Mouse (Mus musculus) heart, postnatal 36 days (tissue): ENCODE measurements around the gene Mgme1. TPM values are rescaled to one million over a fixed set of nuclear protein-coding genes. Genes with fewer than 3 reads are reported as not detected.

Source experiments
- DNase-seq, 2 experiments: peaks; one replicate each; pipeline ENCODE4 v3.0.0; 2021 to 2022
- intact Hi-C: fragments of 180-260 bp; cut with DNase I; formaldehyde crosslinking; loops from one replicate; pipeline ENCODE4 v1.15.1; 2025
- total RNA-seq, 2 experiments: library from RNA; stranded (reverse); gene quantifications; 2 replicates each; pipeline ENCODE4 v1.2.3; 2021

Mgme1 gene
- 10 to 100 TPM; 12.4 to 14.4 TPM for total RNA-seq

DNA sequence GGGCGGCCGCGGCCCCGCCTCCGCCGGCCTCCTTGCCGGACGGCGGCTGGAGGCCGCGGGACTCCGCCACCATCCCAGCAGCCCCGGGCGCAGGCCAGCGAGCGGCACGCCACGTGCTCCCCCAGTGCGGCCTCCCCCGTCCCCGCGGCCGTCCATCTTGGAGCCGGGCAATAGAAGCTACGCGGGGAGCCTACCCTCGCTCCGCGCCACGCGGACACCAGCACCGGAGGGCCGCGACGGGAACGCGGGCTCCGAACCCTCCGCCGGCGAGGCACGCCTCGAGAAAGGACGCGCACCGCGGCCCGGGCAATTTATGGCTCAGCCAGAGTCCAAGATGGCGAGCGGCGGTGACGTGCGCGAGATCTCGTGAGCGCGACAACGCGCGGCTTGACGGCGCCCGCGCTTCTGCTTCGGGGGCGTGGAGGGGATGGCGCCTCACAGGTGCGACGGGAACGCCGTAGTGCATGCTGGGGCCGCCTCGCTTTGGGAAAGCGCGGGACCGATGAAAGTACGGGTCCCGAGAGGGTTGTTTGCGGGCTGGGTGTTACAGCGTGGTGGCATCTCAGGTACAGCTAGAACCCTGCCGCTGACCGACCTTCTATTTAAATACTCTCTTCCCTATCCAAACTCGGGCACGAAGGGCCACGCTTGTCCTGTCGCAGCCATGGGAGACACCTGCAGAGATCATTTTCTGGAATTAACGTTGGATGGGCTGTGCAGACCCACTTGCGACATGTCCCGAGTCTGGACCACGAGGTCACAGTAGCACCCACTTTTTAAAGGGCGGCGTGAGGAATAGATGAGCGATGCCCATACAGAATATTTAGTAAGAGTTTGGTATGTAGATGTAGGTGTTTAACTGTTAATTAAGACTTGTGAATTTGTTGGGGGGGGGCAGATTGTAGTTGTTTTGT, at the start of gene Mgme1, which contains the start of gene Snx5:
Gene Mgme1 (plus strand): TSS at position 157 of the 914 bp plus-strand sequence.
Gene Snx5 (minus strand): TSS at position 400 of the 914 bp plus-strand sequence.
- intact Hi-C loops: loop anchor here (5.0 kb wide), 3 partner anchors 258 to 408 kb away; partner anchors contain the start of genes Bfsp1 and Rrbp1

DNA sequence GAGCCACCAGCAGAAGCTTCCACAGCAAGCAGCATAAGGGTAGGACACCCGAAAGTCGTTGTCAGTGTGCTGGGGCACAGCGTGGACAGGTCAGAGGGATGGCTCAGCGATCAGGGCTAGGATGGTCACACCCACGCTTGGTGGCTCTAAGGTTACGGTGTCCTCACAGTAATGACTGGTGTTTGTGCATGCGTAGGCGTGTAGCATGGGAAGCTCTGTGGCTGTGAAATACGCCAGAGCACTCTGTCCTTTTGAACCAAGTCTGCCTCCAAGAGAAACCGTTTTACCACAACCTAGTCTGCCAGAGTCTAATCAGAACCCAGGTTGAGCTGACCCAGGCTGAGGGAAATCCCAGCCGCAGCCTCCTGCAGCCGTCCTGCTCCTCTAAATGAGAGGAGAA, 46.1 kb upstream of the Mgme1 start:
- DNase-seq: no peak
- intact Hi-C loops: no loop called here

More for the DNA sequence above, at the start of gene Mgme1, which contains the start of gene Snx5:
- DNase-seq: peak; percentile 86 to 95

DNA sequence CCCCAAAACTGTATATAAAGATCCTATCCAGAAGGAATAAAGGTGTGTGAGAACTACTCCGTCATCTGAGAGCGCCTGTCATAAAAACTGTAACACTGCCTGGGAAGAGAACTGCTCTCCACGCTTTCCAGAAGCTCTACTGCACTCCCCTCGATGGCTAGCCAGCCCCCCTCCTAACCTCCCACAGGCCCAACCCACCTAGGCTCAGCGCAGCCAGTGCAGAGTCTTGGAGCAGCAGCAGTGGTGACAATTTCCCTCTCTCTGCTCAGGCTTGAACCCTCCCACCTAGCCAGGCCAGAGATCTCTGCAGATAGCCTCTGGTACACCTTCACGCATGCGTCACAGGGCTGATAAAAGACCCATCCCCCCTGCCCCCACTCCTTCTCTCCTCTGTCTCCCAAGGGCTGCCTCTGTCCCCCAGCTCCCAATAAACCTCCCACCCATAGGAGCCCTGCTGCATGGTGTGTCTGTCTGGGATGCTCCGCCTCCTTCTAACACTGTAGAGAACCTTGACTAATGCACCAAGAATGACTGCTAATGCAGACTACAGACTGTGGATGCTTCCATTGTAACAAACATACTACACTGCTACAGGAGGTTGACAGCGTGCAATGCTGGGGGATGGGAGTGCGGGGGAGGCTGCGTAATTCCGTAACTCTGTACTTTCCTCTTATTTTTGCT, 43.4 kb upstream of the Mgme1 start:
- intact Hi-C loops: no loop called here
- DNase-seq: no peak

DNA sequence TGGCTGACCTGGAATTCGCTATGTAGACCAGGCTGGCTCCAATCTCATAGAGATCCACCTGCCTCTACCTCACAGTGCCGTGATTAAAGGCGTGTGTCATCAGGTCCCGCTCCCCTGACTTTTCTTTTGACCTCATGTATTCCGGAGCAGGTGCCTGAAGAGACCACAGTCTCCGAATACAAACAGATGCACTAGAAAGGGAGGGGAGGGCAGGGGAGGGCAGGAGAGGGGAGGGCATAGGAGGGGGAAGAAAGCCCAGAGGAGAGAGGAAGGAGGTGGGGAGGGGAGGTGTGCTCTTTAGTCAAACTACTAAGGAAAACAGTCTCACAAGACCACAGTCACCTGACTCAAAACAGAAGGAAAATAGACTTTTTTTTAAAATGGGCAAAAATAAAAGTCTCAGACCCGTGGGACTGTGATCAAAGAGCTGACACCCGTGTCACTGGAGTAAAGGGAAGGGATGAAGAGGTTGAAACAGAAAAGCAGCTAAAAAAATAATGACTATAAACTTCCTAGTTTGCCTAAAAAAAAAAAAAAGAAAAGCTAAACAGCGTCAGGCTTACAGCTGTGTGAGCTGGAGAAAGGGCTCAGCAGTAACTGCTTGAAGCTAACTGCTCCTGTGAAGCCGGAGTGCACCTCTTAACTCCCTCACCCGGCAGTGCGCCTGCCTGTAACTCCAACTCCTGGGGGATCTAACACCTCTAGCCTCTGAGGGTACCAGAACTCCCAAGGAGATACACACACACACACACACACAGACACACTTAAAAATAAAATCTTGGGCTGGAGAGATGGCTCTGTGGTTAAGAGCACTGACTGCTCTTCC, 41.7 kb upstream of the Mgme1 start:
- DNase-seq: no peak
- intact Hi-C loops: no loop called here

DNA sequence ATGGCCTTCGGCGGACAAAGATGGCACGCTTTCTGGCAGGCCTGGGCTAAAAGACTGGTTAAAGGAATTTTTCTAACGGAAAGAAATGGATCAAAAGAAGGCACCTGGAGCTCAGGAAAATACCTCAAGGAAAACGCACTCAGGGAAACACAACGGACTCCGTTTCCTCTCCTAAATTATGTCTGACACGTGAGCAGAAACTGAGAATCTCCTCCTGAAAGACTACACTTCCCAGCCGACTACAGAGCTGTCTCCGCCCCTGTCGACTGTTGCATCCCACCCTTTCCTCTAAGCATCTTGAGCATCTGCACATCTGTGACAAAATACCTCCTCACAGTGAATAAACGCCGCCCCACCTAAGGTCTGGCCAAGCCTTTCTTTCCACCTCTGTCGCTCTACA, 40.8 kb upstream of the Mgme1 start:
- intact Hi-C loops: no loop called here
- DNase-seq: no peak

DNA sequence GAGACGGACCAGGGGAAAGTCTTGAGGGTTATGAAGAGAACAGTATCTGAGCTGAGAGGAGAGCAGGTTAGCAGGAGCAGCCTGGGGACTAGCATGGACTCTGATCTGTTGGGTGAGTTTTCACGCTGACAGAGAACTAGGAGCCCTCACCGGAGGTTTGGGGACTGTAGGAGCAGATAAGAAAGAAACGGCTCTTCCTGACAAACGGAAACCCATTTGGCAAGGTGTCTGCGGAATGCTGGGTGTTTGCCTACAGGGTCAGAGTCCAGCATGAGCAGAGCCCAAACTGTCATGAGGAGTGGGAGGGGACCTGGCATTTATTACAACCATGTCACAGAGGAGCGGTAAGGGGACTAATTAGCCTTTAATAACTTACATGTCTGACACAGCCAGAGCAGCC, 40.0 kb upstream of the Mgme1 start:
- peak in 1 of 2 experiments; percentile 39 for DNase-seq
- intact Hi-C loops: no loop called here

DNA sequence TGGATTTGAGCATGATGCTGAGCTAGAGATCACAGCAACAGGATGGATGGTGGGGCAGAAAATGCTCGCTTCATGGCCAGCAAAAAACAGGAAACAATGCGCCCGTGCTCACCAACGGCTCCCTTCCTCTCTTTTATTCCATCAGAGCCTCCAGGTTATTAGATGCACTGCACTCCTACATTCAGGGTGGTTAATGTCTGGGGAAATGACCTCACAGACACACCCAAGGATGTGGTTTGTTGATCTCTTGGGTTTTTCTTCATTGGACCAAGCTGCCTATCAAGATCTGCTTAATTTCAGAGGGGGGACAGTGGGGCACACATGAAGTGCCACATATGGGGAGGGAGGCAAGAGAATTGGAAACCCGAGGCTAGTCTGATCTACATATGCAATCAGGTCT, 39.3 kb upstream of the Mgme1 start:
- DNase-seq: no peak
- intact Hi-C loops: no loop called here

DNA sequence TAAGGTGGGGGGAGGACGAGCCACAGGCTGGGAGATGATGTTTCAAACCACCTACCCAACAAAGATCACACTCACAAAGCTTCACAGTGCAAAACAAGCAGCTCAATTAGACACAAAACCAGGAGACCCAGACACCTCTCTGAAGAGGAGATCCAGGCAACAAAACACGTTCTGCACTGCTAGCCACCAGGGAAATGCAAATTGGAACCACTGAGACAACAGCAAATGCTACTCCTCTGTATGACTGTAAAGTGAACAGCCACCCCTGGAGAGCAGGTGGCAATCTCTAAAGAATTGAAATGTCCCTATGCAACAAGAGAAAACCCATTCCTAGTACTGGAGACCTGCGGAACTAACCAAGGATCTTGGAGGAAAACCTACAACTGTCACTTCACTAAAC, 36.9 kb upstream of the Mgme1 start:
- DNase-seq: no peak
- intact Hi-C loops: no loop called here

DNA sequence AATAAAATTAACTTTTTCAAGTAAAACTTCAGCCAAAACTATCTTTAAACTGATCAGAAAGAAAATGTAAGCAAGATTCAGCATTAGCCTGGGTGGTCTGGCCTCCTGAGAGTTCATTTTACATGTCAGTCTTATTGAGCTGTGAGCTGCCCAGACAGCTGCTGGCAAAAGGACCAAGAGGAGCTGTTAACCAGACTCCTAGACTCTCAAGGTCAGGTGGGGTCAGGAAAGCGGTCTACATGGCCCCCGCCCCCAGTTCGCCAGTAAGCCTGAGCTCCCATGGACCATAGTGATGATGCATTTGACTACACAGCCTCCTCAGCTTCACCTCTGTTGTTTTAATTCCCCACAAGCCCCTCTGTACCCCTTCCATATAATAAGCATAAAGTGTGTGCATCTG, 34.7 kb upstream of the Mgme1 start:
- intact Hi-C loops: no loop called here
- DNase-seq: no peak

DNA sequence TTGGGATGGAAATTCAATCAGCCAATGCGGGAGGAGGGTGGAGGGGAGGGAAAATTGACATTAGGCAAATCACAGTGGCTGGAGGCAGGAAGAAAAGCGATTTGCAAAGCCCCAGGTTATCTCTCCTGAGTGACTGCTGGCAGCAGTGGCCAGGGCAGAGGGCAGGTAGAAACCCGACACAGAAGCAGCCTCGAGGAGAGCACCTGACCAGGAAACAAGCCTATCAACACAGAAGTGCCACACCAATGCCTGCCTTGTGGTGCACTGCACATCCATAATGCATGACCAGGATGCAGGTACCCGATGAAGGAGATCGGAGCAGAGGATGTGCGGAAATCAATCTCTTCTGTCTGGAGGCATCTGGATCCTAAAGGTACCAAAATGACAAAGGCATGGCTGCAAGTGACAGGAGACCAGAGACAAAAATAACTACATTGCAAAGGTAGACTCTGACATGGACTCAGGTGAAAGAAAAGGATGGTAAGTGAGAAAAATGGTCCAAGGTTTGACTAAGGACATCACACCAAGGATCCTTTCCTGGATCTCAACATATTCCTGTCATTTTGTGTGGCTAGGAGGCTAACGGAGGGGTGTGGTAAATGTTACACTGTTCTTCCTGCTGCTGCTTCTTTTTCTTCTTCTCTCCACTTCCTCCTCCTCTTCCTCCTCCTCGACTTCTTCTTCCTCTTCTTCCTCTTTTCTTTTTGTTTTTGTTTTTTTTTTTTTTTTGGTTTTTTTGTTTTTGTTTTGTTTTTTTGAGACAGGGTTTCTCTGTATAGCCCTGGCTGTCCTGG, 33.5 kb upstream of the Mgme1 start:
- DNase-seq: no peak
- intact Hi-C loops: no loop called here

DNA sequence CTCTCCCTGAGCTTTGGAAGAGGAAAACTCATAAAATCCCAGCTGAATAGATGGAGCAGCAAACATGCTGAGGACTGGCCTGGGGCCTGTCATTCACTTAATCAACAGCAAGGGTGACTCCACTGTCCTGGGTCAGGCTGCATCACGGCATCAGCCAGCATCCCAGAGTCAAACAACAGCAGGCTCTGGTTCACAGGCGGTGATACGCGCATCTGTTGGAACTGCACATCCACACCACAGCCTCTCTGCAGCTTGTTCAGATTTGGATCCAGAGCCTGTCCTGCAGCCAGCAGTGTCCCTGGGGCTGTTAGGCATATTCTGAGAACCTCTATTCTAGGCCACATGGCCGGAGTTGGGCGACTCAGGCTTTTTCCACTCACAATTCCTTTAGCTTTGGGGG, 32.1 kb upstream of the Mgme1 start:
- intact Hi-C loops: no loop called here

DNA sequence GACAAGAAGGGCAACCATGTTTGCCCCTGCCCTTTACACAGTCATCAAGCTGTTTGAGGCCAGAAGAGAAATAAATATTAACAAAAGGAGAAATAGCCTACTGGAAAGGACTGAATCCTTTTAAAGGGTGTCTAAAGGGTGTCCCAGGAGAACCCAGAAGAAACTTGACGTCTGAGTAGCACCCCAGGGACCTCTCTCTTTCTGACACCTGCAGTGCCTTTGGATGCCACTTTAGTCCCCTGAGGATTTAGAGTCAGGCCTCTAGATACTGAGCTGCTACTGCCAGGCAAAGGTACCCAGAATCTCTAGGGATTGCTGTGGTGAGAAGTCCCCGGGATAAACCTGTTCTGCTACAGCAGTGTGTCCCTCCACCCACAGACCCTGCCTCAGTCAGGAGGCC, 31.1 kb upstream of the Mgme1 start:
- DNase-seq: no peak
- intact Hi-C loops: no loop called here

More for the DNA sequence above, 32.1 kb upstream of the Mgme1 start:
- DNase-seq: peak; percentile 70 to 71

DNA sequence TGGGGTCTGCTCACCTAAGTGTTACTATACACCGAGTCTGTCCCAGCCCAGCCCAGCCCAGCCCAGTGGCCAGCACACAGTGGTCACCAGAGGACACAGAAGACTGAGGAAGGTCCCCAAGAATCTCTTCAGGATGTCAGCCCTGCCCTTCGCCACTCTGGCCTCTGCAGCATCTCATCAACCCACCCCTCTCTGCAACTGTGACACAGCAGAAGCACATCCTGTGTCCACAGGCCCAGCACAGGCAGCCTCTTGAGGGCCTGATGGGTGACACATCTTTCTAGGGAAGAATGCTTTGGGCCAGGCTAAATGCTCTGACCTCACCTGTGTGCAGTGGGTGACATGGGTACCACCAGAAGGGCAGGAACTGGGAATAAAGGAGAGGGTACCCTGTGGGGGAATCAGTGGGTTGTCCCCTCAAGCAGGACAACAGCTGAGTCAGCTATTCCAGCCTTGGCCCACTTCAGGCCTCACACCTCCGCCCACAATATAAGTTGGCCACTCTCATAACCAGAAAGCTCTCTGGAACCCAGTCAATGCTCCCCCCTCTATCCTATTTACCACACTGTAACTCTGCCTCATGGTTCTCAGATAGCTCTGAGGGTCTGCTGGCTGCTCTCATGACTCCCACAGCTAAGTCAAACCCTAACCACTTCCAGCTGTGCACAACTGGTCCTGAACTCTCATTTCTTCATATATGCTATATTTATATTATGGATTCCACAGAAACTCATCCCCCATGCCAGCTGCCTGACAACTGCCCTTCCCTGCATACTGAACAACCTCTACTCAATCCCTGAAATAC, 30.2 kb upstream of the Mgme1 start:
- DNase-seq: no peak
- intact Hi-C loops: loop anchor here (5.0 kb wide), 1 partner anchor 487 kb away; no protein-coding TSS in a partner anchor

DNA sequence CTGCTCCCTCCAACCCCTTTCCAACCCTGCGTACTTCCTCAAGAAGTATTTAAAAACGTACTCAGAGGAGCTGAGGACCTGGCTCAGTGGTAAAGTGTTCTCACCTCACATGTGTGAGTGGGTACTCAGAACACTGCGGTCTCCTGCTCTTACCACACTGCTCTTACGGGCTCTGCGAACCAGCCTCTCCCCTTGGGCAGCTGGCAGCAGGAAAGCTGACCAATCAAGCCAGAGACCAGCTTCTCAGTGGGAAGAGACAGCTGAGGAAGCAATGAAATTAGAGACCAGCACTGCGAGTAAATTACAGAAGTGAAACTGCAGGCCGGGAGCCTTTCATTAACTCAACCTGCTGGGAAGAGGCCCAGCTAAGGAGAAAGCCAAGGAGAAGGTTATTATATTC, 25.0 kb upstream of the Mgme1 start:
- DNase-seq: peak in 1 of 2 experiments; percentile 28
- intact Hi-C loops: no loop called here

DNA sequence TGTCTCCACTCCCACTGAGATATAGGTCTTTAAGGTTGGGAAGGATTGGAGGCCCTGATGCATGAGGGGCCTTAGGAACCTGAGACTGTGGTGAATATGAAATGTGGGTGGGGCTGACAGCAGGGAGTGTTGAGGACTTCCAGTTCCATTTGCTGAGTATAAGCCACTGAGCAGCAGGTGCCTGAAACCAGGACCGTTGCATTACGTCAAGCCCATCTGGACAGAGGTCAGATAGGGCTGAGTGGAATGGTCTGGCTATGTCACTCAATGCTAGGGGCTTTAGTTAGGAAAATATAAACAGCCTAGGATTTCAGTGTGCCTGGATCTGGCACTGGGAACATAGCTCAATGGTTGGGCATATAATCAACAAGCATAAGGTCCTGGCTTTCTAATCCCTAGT, 24.2 kb upstream of the Mgme1 start:
- intact Hi-C loops: no loop called here
- DNase-seq: no peak

DNA sequence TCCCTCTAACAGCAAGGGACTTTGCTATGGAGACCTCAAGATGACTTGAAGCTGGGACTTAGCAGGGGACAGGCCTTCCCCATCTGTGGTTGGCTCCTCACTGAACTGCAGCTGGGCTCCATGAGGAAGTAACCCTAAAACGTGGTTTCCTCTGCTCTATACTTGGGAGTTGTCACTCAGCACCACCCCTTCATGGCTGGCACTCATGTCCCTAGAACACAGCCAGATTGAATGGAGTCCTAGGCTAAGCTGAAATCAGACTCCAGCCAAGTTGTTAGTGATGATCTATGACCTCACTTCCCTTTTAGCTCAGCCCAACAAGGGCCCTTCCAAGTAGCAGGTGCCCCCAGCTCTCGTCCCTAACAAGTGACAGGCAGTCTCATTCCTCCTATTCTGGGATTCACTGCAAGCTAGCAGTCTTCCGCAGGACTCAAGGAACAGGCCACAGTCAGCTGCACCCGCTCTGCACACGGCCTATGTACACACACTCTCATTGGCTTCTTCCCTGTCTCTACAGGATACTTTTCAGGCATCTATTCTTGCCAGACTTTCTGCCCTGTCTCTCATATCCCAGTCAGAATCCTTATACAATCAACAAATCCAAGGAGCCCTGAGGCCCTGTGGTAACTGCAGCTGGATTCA, 23.0 kb upstream of the Mgme1 start:
- intact Hi-C loops: no loop called here
- peak; percentile 36 to 40 for DNase-seq

DNA sequence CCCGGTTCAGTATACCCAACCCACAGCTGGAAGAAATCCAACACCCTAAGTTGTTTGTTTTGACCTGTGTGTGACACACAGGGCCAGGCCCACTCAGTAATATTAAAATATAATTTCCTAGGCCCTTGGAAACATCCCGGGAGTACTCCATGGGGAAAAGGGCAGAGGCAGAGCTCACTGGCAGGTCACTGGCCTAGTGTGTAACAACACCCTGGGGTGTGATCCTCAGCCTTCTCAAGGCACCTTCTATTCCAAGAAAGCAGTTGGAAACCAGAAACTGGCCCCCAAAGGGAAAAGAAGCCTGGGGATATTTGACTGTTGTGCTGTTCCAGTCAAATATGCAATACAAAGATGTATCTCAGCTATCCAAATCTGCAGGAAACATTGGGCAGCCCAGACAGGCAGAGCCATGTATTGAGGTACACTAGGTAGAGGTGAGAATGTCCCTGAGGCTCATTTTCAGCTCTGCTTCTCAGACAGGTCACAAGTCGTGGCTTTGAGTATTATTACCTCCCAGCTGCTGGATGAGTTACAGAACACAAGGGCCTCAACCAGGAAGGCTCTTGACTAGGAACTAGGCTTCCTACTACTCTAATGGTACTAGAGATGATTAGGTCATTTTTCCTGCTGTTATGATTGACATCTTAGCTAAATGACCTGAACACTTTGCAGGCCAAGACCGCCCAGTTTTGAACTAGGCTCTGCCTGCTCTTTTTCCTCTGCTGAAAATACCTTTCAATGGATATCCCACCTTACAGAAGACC, 21.7 kb upstream of the Mgme1 start:
- no peak for DNase-seq
- intact Hi-C loops: no loop called here

DNA sequence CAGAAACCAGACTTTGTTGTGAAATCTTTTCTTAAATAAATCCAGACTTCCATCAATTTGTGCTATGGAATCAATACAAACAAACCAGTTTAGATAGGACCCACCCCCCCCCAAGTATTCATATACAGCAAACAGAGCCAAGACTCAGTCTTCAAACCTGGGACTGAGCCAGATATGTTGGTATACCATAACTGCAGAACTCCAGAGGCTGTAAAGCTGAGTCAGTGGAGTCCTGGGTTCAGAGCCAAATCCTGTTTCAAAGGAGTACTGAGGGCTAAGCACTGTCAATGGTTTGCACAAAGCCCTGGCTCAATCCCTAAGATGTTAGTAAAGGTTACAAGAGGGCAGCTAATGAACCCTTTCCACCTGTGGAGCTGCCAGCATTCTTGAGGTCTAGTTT, 20.4 kb upstream of the Mgme1 start:
- intact Hi-C loops: no loop called here
- no peak for DNase-seq
